In genomic region chr11:101901309-101901708, GRCm38 (mm10) we compare ENCODE assay signal across 23 mouse cellular contexts. TPM values are rescaled to one million over a fixed set of nuclear protein-coding genes. Genes with fewer than 3 reads are reported as not detected.
DNase-seq lines count a peak whose midpoint lies in the region; ATAC-seq and TF ChIP-seq lines count a peak whose summit lies in the region.
"Had no signal": no experiment of that assay in that cellular context is flagged by ENCODE, and none has a peak within 500 bp of the region (broad histone marks: within the 10 kb centered on the region; RNA-seq: fewer than 3 reads in every experiment).

No protein-coding gene starts in this region.

- H3K4me1 ChIP-seq in embryonic facial prominence, embryonic 14.5 days (ENCODE audit: control insufficient read depth, insufficient read depth, low read length) = peaks cover 10% of the 10 kb centered on the region
- H3K4me1 ChIP-seq in embryonic facial prominence, embryonic 10.5 days = peaks cover 28% of the 10 kb centered on the region
- H3K4me1 ChIP-seq in kidney, postnatal 0 days (replicated peaks; ENCODE audit: insufficient read depth, low read length) = peaks cover 11% of the 10 kb centered on the region; the same call in 1 of the 2 replicates
- H3K4me1 ChIP-seq in lung, embryonic 16.5 days (replicated peaks; ENCODE audit: control insufficient read depth, insufficient read depth, low read length) = peaks cover 11% of the 10 kb centered on the region
- no peaks in the 10 kb centered on the region for H3K4me1 ChIP-seq in lung, adult 2 months (ENCODE audit: control insufficient read depth, insufficient read depth, low read length)
- peaks cover 28% of the 10 kb centered on the region for H3K4me1 ChIP-seq in limb, embryonic 11.5 days (ENCODE audit: control insufficient read depth, insufficient read depth, low read length)
- H3K4me1 ChIP-seq in hindbrain, embryonic 16.5 days (ENCODE audit: control insufficient read depth, insufficient read depth, low read depth, low read length) = no peaks in the 10 kb centered on the region
- H3K4me1 ChIP-seq: liver, embryonic 13.5 days; megakaryocyte, embryonic 14.5 days had no signal

- no peaks in the 10 kb centered on the region for H3K36me3 ChIP-seq in embryonic facial prominence, embryonic 14.5 days (ENCODE audit: control insufficient read depth, insufficient read depth, low read length)
- H3K36me3 ChIP-seq in embryonic facial prominence, embryonic 10.5 days (replicated peaks) = no peaks in the 10 kb centered on the region
- H3K36me3 ChIP-seq in kidney, postnatal 0 days (ENCODE audit: insufficient read depth, low read length) = no peaks in the 10 kb centered on the region
- H3K36me3 ChIP-seq in lung, embryonic 16.5 days (ENCODE audit: control insufficient read depth, insufficient read depth, low read length) = no peaks in the 10 kb centered on the region
- H3K36me3 ChIP-seq in limb, embryonic 11.5 days (ENCODE audit: control insufficient read depth, insufficient read depth, low read length) = no peaks in the 10 kb centered on the region
- no peaks in the 10 kb centered on the region for H3K36me3 ChIP-seq in hindbrain, embryonic 16.5 days (ENCODE audit: control insufficient read depth, insufficient read depth, low read length)
- H3K36me3 ChIP-seq: forebrain, embryonic 10.5 days; heart, embryonic 12.5 days; liver, embryonic 13.5 days; neural tube, embryonic 12.5 days had no signal

- H3K4me3 ChIP-seq in embryonic facial prominence, embryonic 14.5 days (ENCODE audit: low read depth, low read length) = no peak overlapping the region
- no peak overlapping the region for H3K4me3 ChIP-seq in embryonic facial prominence, embryonic 10.5 days
- no peak overlapping the region for H3K4me3 ChIP-seq in kidney, postnatal 0 days (replicated peaks; ENCODE audit: low read depth, low read length)
- no peak overlapping the region for H3K4me3 ChIP-seq in lung, embryonic 16.5 days (ENCODE audit: low read length)
- no peak overlapping the region for H3K4me3 ChIP-seq in lung, adult 2 months (replicated peaks; ENCODE audit: extremely low read depth, low read depth, low read length)
- H3K4me3 ChIP-seq in limb, embryonic 11.5 days (ENCODE audit: low read depth, low read length) = no peak overlapping the region
- no peak overlapping the region for H3K4me3 ChIP-seq in hindbrain, embryonic 16.5 days (ENCODE audit: low read length)
- H3K4me3 ChIP-seq: forebrain, embryonic 10.5 days; heart, embryonic 12.5 days; liver, embryonic 13.5 days; megakaryocyte, embryonic 14.5 days; neural tube, embryonic 12.5 days had no signal

- H3K27ac ChIP-seq in embryonic facial prominence, embryonic 14.5 days (replicated peaks; ENCODE audit: low read depth, low read length) = no peak overlapping the region
- no peak overlapping the region for H3K27ac ChIP-seq in embryonic facial prominence, embryonic 10.5 days (replicated peaks)
- H3K27ac ChIP-seq in kidney, postnatal 0 days = no peak overlapping the region
- no peak overlapping the region for H3K27ac ChIP-seq in lung, embryonic 16.5 days (ENCODE audit: low read length)
- no peak overlapping the region; the same call in 1 of the 2 replicates for H3K27ac ChIP-seq in limb, embryonic 11.5 days (replicated peaks; ENCODE audit: low read depth, low read length)
- H3K27ac ChIP-seq in hindbrain, embryonic 16.5 days (ENCODE audit: low read depth, low read length) = no peak overlapping the region
- H3K27ac ChIP-seq: forebrain, embryonic 10.5 days; hindbrain, embryonic 14.5 days; liver, embryonic 13.5 days; neural tube, embryonic 12.5 days had no signal

- DNase-seq in embryonic facial prominence, embryonic 14.5 days (ENCODE audit: low spot score) = peak; percentile 39
- DNase-seq in embryonic facial prominence, embryonic 10.5 days (ENCODE audit: low spot score) = no peak
- peak; percentile 95 for DNase-seq in kidney, postnatal 0 days (ENCODE audit: low spot score)
- DNase-seq in kidney, postnatal 25 days = no peak
- DNase-seq in lung, adult 2 months = no peak
- peak; percentile 68 for DNase-seq in limb, embryonic 11.5 days (ENCODE audit: low spot score)
- DNase-seq: adrenal gland, postnatal 14 days; cerebellum, adult 2 months; cerebellum, postnatal 25 days; gastrocnemius, postnatal 14 days; heart, adult 18-20 months; liver, embryonic 13.5 days; lung, postnatal 36 days; midbrain, embryonic 14.5 days; thymus, postnatal 25 days had no signal

- no peak overlapping the region for H3K9ac ChIP-seq in embryonic facial prominence, embryonic 14.5 days (ENCODE audit: low read depth, low read length)
- no peak overlapping the region for H3K9ac ChIP-seq in kidney, postnatal 0 days (ENCODE audit: low read depth, low read length)
- H3K9ac ChIP-seq in lung, embryonic 16.5 days (ENCODE audit: low read length) = 0 out of 2 replicates have a peak overlapping the region, but pooled peaks have one; percentile 26
- no peak overlapping the region for H3K9ac ChIP-seq in limb, embryonic 11.5 days (ENCODE audit: low read length)
- no peak overlapping the region for H3K9ac ChIP-seq in hindbrain, embryonic 16.5 days (ENCODE audit: low read depth, low read length)
- H3K9ac ChIP-seq: heart, embryonic 12.5 days; hindbrain, embryonic 14.5 days; liver, embryonic 13.5 days; neural tube, embryonic 12.5 days had no signal

- no peak for TF ChIP-seq POLR2A in lung, adult 2 months (IDR thresholded peaks at IDR 0.05; ENCODE audit: borderline replicate concordance, extremely low read depth, low read depth, low read length)

- ATAC-seq in embryonic facial prominence, embryonic 14.5 days (ENCODE audit: low read depth) = no peak
- peak; percentile 33; the same call in 1 of the 2 replicates for ATAC-seq in kidney, postnatal 0 days (replicated peaks; ENCODE audit: low FRiP score, low read depth)
- peak; percentile 31 for ATAC-seq in lung, embryonic 16.5 days (ENCODE audit: low read depth)
- no peak for ATAC-seq in limb, embryonic 11.5 days (ENCODE audit: insufficient number of reproducible peaks, low FRiP score, low TSS enrichment, low read depth)
- ATAC-seq in hindbrain, embryonic 16.5 days = no peak
- ATAC-seq: forebrain, embryonic 16.5 days had no signal

- H3K9me3 ChIP-seq in embryonic facial prominence, embryonic 14.5 days (ENCODE audit: control insufficient read depth, low read length) = no peaks in the 10 kb centered on the region
- H3K9me3 ChIP-seq in embryonic facial prominence, embryonic 10.5 days = no peaks in the 10 kb centered on the region
- H3K9me3 ChIP-seq in kidney, postnatal 0 days (replicated peaks; ENCODE audit: low read length) = no peaks in the 10 kb centered on the region
- peaks cover 3% of the 10 kb centered on the region; the same call in 1 of the 2 replicates for H3K9me3 ChIP-seq in lung, embryonic 16.5 days (ENCODE audit: control insufficient read depth, low read length)
- H3K9me3 ChIP-seq in limb, embryonic 11.5 days (ENCODE audit: control insufficient read depth, low read length) = no peaks in the 10 kb centered on the region
- no peaks in the 10 kb centered on the region for H3K9me3 ChIP-seq in hindbrain, embryonic 16.5 days (ENCODE audit: control insufficient read depth, low read length)
- H3K9me3 ChIP-seq: forebrain, embryonic 10.5 days; liver, embryonic 13.5 days; neural tube, embryonic 12.5 days had no signal

- no peak overlapping the region for H3K4me2 ChIP-seq in embryonic facial prominence, embryonic 14.5 days (ENCODE audit: low read depth, low read length)
- no peak overlapping the region for H3K4me2 ChIP-seq in kidney, postnatal 0 days (ENCODE audit: low read length)
- no peak overlapping the region for H3K4me2 ChIP-seq in lung, embryonic 16.5 days (ENCODE audit: low read depth, low read length)
- no peak overlapping the region for H3K4me2 ChIP-seq in limb, embryonic 11.5 days (ENCODE audit: low read depth, severe bottlenecking)
- no peak overlapping the region for H3K4me2 ChIP-seq in hindbrain, embryonic 16.5 days (ENCODE audit: low read length)
- H3K4me2 ChIP-seq: heart, embryonic 12.5 days; hindbrain, embryonic 14.5 days; liver, embryonic 13.5 days; neural tube, embryonic 12.5 days had no signal

- no peak for TF ChIP-seq CTCF in kidney, postnatal 0 days (IDR thresholded peaks at IDR 0.05; ENCODE audit: low read depth)
- no peak for TF ChIP-seq CTCF in lung, adult 2 months (IDR thresholded peaks at IDR 0.05; ENCODE audit: insufficient read depth, low read length)

- H3K27me3 ChIP-seq in embryonic facial prominence, embryonic 14.5 days (replicated peaks; ENCODE audit: control insufficient read depth, insufficient read depth, low read length) = no peaks in the 10 kb centered on the region
- H3K27me3 ChIP-seq in embryonic facial prominence, embryonic 10.5 days (replicated peaks; ENCODE audit: low read depth, poor library complexity, severe bottlenecking) = peaks cover 5% of the 10 kb centered on the region
- H3K27me3 ChIP-seq in kidney, postnatal 0 days (ENCODE audit: insufficient read depth, low read length) = no peaks in the 10 kb centered on the region
- no peaks in the 10 kb centered on the region for H3K27me3 ChIP-seq in lung, embryonic 16.5 days (ENCODE audit: control insufficient read depth, insufficient read depth, low read depth, low read length)
- H3K27me3 ChIP-seq in limb, embryonic 11.5 days (ENCODE audit: control insufficient read depth, insufficient read depth, low read length) = no peaks in the 10 kb centered on the region
- H3K27me3 ChIP-seq in hindbrain, embryonic 16.5 days (replicated peaks; ENCODE audit: control insufficient read depth, insufficient read depth, low read length) = no peaks in the 10 kb centered on the region
- H3K27me3 ChIP-seq: heart, embryonic 12.5 days; neural tube, embryonic 12.5 days had no signal

- WGBS in embryonic facial prominence, embryonic 14.5 days = 65% methylated on average over 8 of the region's 8 CpGs
- WGBS in embryonic facial prominence, embryonic 10.5 days = 83% methylated on average over 8 of the region's 8 CpGs
- 7% methylated on average over 8 of the region's 8 CpGs for WGBS in kidney, postnatal 0 days
- WGBS in lung, embryonic 16.5 days = 36% methylated on average over 8 of the region's 8 CpGs
- 56% methylated on average over 8 of the region's 8 CpGs for WGBS in lung, adult 2 months
- 16% methylated on average over 8 of the region's 8 CpGs for WGBS in limb, embryonic 11.5 days
- WGBS in hindbrain, embryonic 16.5 days = 71% methylated on average over 8 of the region's 8 CpGs

RNA-seq across cellular contexts. Expression of gene Meox1, which starts 7.1 kb away (rescaled TPM):
- 12.7 and 16.7 TPM in 2 replicates for polyA plus RNA-seq in embryonic facial prominence, embryonic 14.5 days (2014; fragmentation: Nextera tagmentation; extraction: Ambion mirVana)
- polyA plus RNA-seq in embryonic facial prominence, embryonic 10.5 days (2016; fragmentation: Nextera tagmentation; extraction: Ambion mirVana) = 1.9 and 2.9 TPM in 2 replicates
- 13.9 and 14.3 TPM in 2 replicates for polyA plus RNA-seq in kidney, postnatal 0 days (2015; fragmentation: Nextera tagmentation; extraction: Ambion mirVana)
- polyA plus RNA-seq in lung, embryonic 16.5 days (2015; fragmentation: Nextera tagmentation; extraction: Ambion mirVana) = 11.7 and 12.4 TPM in 2 replicates
- 4.3 and 4.4 TPM in 2 replicates for polyA plus RNA-seq in lung, adult 2 months (2012; rRNA removed)
- 10.7 and 12.6 TPM in 2 replicates for polyA plus RNA-seq in limb, embryonic 11.5 days (2014; fragmentation: Nextera tagmentation; extraction: Ambion mirVana)
- 0.96 and 0.99 TPM in 2 replicates for polyA plus RNA-seq in hindbrain, embryonic 16.5 days (2015; fragmentation: Nextera tagmentation; extraction: Ambion mirVana)

Comparison
In these comparisons a context has a peak if more than half of its experiments do, and no peak if none do; other contexts are left out.
1. DNase-seq: peak in embryonic facial prominence, embryonic 14.5 days (single experiment), kidney, postnatal 0 days (single experiment) and limb, embryonic 11.5 days (single experiment); none in embryonic facial prominence, embryonic 10.5 days (single experiment), kidney, postnatal 25 days (0 of 2) and lung, adult 2 months (single experiment).
2. ATAC-seq: peak in kidney, postnatal 0 days (single experiment) and lung, embryonic 16.5 days (single experiment); none in embryonic facial prominence, embryonic 14.5 days (single experiment), limb, embryonic 11.5 days (single experiment) and hindbrain, embryonic 16.5 days (single experiment).